Mouse (Mus musculus) c-Kit-negative CD71-positive TER-119-positive erythroid progenitor cells, embryonic 14.5 days (primary cell): ENCODE measurements around the gene Ugt2a2.
"Not testable (repeated sequence)": the region's sequence is repeated elsewhere in the genome, so short reads cannot be mapped to it uniquely, and the experiment has no call there.

Experiments used
- DNase-seq: peaks from one replicate; pipeline ENCODE4 v3.0.0-alpha.2; 2013; ENCODE audit warnings: low read depth, low spot score

Gene Ugt2a2

GRCm38 (mm10) chr5:87482160-87482559, at the start of gene Ugt2a2:
Gene Ugt2a2, minus strand, starts transcription at chr5:87482260.
- no peak for DNase-seq

- DNase-seq = not testable (repeated sequence)
These were observed 41.5 kb upstream of the Ugt2a2 start for GRCm38 (mm10) chr5:87523561-87523960.

GRCm38 (mm10) chr5:87505776-87506458, 23.9 kb upstream of the Ugt2a2 start:
- DNase-seq = no peak

- DNase-seq = no peak
These were observed 20.6 kb upstream of the Ugt2a2 start for GRCm38 (mm10) chr5:87502687-87503086.

- no peak for DNase-seq
These were observed 17.3 kb upstream of the Ugt2a2 start for GRCm38 (mm10) chr5:87499341-87499740.

GRCm38 (mm10) chr5:87498936-87499335, 16.9 kb upstream of the Ugt2a2 start:
- DNase-seq = no peak

- DNase-seq = no peak
These were observed 8.7 kb upstream of the Ugt2a2 start, which contains the start of gene Ugt2a1 for GRCm38 (mm10) chr5:87490771-87491170. Gene Ugt2a1, minus strand, starts transcription at chr5:87490871.

- not testable (repeated sequence) for DNase-seq
These were observed 4.6 kb upstream of the Ugt2a2 start, which contains the start of gene Gm43638 for GRCm38 (mm10) chr5:87486706-87487105. Gene Gm43638, minus strand, starts transcription at chr5:87486806.

- no peak for DNase-seq
These were observed 23.2 kb downstream of the Ugt2a2 start for GRCm38 (mm10) chr5:87458810-87459209.

GRCm38 (mm10) chr5:87457701-87458100, 24.4 kb downstream of the Ugt2a2 start:
- no peak for DNase-seq

GRCm38 (mm10) chr5:87456216-87456850, 25.7 kb downstream of the Ugt2a2 start:
- DNase-seq = no peak

GRCm38 (mm10) chr5:87455519-87455918, 26.5 kb downstream of the Ugt2a2 start:
- no peak for DNase-seq

- DNase-seq = not testable (repeated sequence)
These were observed 29.5 kb downstream of the Ugt2a2 start for GRCm38 (mm10) chr5:87452514-87452913.

GRCm38 (mm10) chr5:87436264-87436663, 45.8 kb downstream of the Ugt2a2 start:
- DNase-seq = no peak

GRCm38 (mm10) chr5:87425676-87426075, 56.4 kb downstream of the Ugt2a2 start:
- no peak for DNase-seq

GRCm38 (mm10) chr5:87424041-87424440, 58.0 kb downstream of the Ugt2a2 start, which contains the start of gene Ugt2b38:
Gene Ugt2b38, minus strand, starts transcription at chr5:87424203.
- DNase-seq = not testable (repeated sequence)
